Mouse (Mus musculus): ENCODE measurements around the gene Tardbp. TPM values are rescaled to one million over a fixed set of nuclear protein-coding genes. Genes with fewer than 3 reads are reported as not detected.

Gene Tardbp
- total RNA-seq, 2 experiments from 2014 or later: 178 to 201 TPM

- DNase-seq (ENCODE audit: low spot score in 2 of 2): no peak
- intact Hi-C loops (cut with DNase I): no loop called here
Observed at GRCm38 (mm10) chr4:148643291-148644156, 16.7 kb upstream of the Tardbp start, which contains the start of gene Gm572. Gm572 (plus strand) TSS chr4:148643317.

GRCm38 (mm10) chr4:148641121-148641520 lies 14.3 kb upstream of the Tardbp start:
- DNase-seq (ENCODE audit: low spot score in 2 of 2): no peak
- intact Hi-C loops (cut with DNase I): no loop called here

- intact Hi-C loops (cut with DNase I): no loop called here
- DNase-seq (ENCODE audit: low spot score in 2 of 2): no peak
Observed at GRCm38 (mm10) chr4:148639455-148639854, 12.6 kb upstream of the Tardbp start.

GRCm38 (mm10) chr4:148638302-148638701 lies 11.5 kb upstream of the Tardbp start:
- intact Hi-C loops (cut with DNase I): no loop called here
- DNase-seq (ENCODE audit: low spot score in 2 of 2): no peak

- intact Hi-C loops (cut with DNase I): no loop called here
- no peak for DNase-seq (ENCODE audit: low spot score in 2 of 2)
Observed at GRCm38 (mm10) chr4:148635309-148635708, 8.5 kb upstream of the Tardbp start.

- intact Hi-C loops (cut with DNase I): no loop called here
- no peak for DNase-seq (ENCODE audit: low spot score in 2 of 2)
Observed at GRCm38 (mm10) chr4:148633395-148634061, 6.7 kb upstream of the Tardbp start.

- intact Hi-C loops (cut with DNase I): no loop called here
Observed at GRCm38 (mm10) chr4:148632013-148632692, 5.3 kb upstream of the Tardbp start.

GRCm38 (mm10) chr4:148627246-148627645 lies 427 bp upstream of the Tardbp start:
- intact Hi-C loops (cut with DNase I): no loop called here
- no peak for DNase-seq (ENCODE audit: low spot score in 2 of 2)

More at GRCm38 (mm10) chr4:148632013-148632692, 5.3 kb upstream of the Tardbp start:
- no peak for DNase-seq (ENCODE audit: low spot score in 2 of 2)

GRCm38 (mm10) chr4:148625756-148626622 lies 830 bp downstream of the Tardbp start:
- intact Hi-C loops (cut with DNase I): no loop called here
- DNase-seq (ENCODE audit: low spot score in 2 of 2): peak; percentile 45 to 48

GRCm38 (mm10) chr4:148625010-148625409 lies 1.8 kb downstream of the Tardbp start:
- DNase-seq (ENCODE audit: low spot score in 2 of 2): no peak
- intact Hi-C loops (cut with DNase I): no loop called here

- intact Hi-C loops (cut with DNase I): loop anchor here (5.0 kb wide), 1 partner anchor 61 kb away; no protein-coding TSS in a partner anchor
- no peak for DNase-seq (ENCODE audit: low spot score in 2 of 2)
Observed at GRCm38 (mm10) chr4:148623609-148624008, 3.2 kb downstream of the Tardbp start.

GRCm38 (mm10) chr4:148622485-148622884 lies 4.3 kb downstream of the Tardbp start:
- intact Hi-C loops (cut with DNase I): loop anchor here (5.0 kb wide), 1 partner anchor 60 kb away; no protein-coding TSS in a partner anchor
- no peak for DNase-seq (ENCODE audit: low spot score in 2 of 2)

- DNase-seq (ENCODE audit: low spot score in 2 of 2): no peak
- intact Hi-C loops (cut with DNase I): loop anchor here (5.0 kb wide), 1 partner anchor 58 kb away; no protein-coding TSS in a partner anchor
Observed at GRCm38 (mm10) chr4:148620718-148621117, 6.1 kb downstream of the Tardbp start.

- intact Hi-C loops (cut with DNase I): loop anchor here (5.0 kb wide), 1 partner anchor 58 kb away; no protein-coding TSS in a partner anchor
- DNase-seq (ENCODE audit: low spot score in 2 of 2): no peak
Observed at GRCm38 (mm10) chr4:148619805-148620204, 7.0 kb downstream of the Tardbp start.

- no peak for DNase-seq (ENCODE audit: low spot score in 2 of 2)
- intact Hi-C loops (cut with DNase I): no loop called here
Observed at GRCm38 (mm10) chr4:148613738-148614137, 13.1 kb downstream of the Tardbp start.

- intact Hi-C loops (cut with DNase I): no loop called here
Observed at GRCm38 (mm10) chr4:148612557-148612956, 14.3 kb downstream of the Tardbp start.

GRCm38 (mm10) chr4:148610631-148611364 lies 16.0 kb downstream of the Tardbp start:
- intact Hi-C loops (cut with DNase I): no loop called here
- no peak for DNase-seq (ENCODE audit: low spot score in 2 of 2)

More at GRCm38 (mm10) chr4:148612557-148612956, 14.3 kb downstream of the Tardbp start:
- no peak for DNase-seq (ENCODE audit: low spot score in 2 of 2)

GRCm38 (mm10) chr4:148609805-148610204 lies 17.0 kb downstream of the Tardbp start:
- intact Hi-C loops (cut with DNase I): no loop called here
- no peak for DNase-seq (ENCODE audit: low spot score in 2 of 2)
